Mouse (Mus musculus) forebrain, embryonic 10.5 days (tissue): Measurements from ENCODE around the gene Slc12a8. TPM values are rescaled to one million over a fixed set of nuclear protein-coding genes. Genes with fewer than 3 reads are reported as not detected.
"Not testable (repeated sequence)": the region's sequence is repeated elsewhere in the genome, so short reads cannot be mapped to it uniquely, and the experiment has no call there.

Experiments
- DNase-seq: peaks from one replicate; pipeline ENCODE4 v3.0.0-alpha.2; 2017; ENCODE audit warnings: low spot score; ENCODE audit errors: extremely low spot score
- H3K27ac ChIP-seq: fragments of 300-500 bp; sonication (generic); 2 replicates; pipeline ENCODE4 v1.5.1; 2016; ENCODE audit warnings: mild to moderate bottlenecking
- H3K27me3 ChIP-seq: fragments of 300-500 bp; sonication (generic); 2 replicates; pipeline ENCODE4 v1.6.1; 2016; ENCODE audit warnings: mild to moderate bottlenecking; ENCODE audit not compliant: poor library complexity, severe bottlenecking
- H3K36me3 ChIP-seq: fragments of 300-500 bp; sonication (generic); replicated peaks from 2 replicates; pipeline ENCODE4 v1.6.1; 2016; ENCODE audit warnings: mild to moderate bottlenecking, moderate library complexity
- H3K4me1 ChIP-seq: fragments of 300-500 bp; sonication (generic); 2 replicates; pipeline ENCODE4 v1.6.1; 2016
- H3K4me3 ChIP-seq: fragments of 300-500 bp; sonication (generic); 2 replicates; pipeline ENCODE4 v1.5.1; 2016; ENCODE audit warnings: mild to moderate bottlenecking, moderate library complexity
- H3K9me3 ChIP-seq: fragments of 300-500 bp; sonication (generic); 2 replicates; pipeline ENCODE4 v1.6.1; 2016; ENCODE audit warnings: mild to moderate bottlenecking, moderate library complexity
- WGBS: fragments of 180-500 bp; shearing (Covaris S2); methylation state at CpG from one replicate; pipeline ENCODE4 v1.1.7; 2016; 5-methylcytosine and 5-hydroxymethylcytosine counted together
- polyA plus RNA-seq: library from polyadenylated mRNA; unstranded; fragments of >200 nt; fragmentation: Nextera tagmentation; extraction: Ambion mirVana; gene quantifications from 2 replicates; pipeline ENCODE4 v1.2.1, GENCODE M21; 2016

The Slc12a8 gene
- polyA plus RNA-seq, result 0.77 and 1.1 TPM in 2 replicates

- H3K27ac ChIP-seq, result peak within 1 kb of the TSS; percentile 88
- H3K9me3 ChIP-seq, result no peaks in the 10 kb centered on the region
- no peaks in the 10 kb centered on the region for H3K36me3 ChIP-seq
- H3K4me3 ChIP-seq, result peak within 1 kb of the TSS; percentile 54
- peaks cover 13% of the 10 kb centered on the region for H3K27me3 ChIP-seq
- WGBS, result 3% methylated on average over 27 of the region's 27 CpGs
- peak; percentile 40 for DNase-seq
- peaks cover 23% of the 10 kb centered on the region for H3K4me1 ChIP-seq
Measured at GRCm38 (mm10) chr16:33516807-33517565, at the start of gene Slc12a8. TSS of gene Slc12a8 (plus strand) at chr16:33517328.

- Histone ChIP-seq H3K27me3 (no peaks in the 10 kb centered on the region), H3K27ac (0 out of 2 replicates have a peak overlapping the region, but pooled peaks have one; percentile 44), H3K4me1 (peaks cover 4% of the 10 kb centered on the region), H3K36me3 (peaks cover 45% of the 10 kb centered on the region), H3K4me3 (no peak overlapping the region), H3K9me3 (no peaks in the 10 kb centered on the region)
- 65% methylated on average over 6 of the region's 6 CpGs for WGBS
- DNase-seq, result no peak
Measured at GRCm38 (mm10) chr16:33467451-33467850, 49.7 kb upstream of the Slc12a8 start.

- Histone ChIP-seq H3K27me3 (no peaks in the 10 kb centered on the region), H3K4me1 (peaks cover 4% of the 10 kb centered on the region), H3K4me3 (no peak overlapping the region), H3K9me3 (no peaks in the 10 kb centered on the region), H3K36me3 (peaks cover 64% of the 10 kb centered on the region), H3K27ac (no peak overlapping the region)
- DNase-seq, result no peak
Measured at GRCm38 (mm10) chr16:33469973-33470372, 47.2 kb upstream of the Slc12a8 start.

GRCm38 (mm10) chr16:33474381-33474780, 42.7 kb upstream of the Slc12a8 start:
- Histone ChIP-seq H3K4me1 (no peaks in the 10 kb centered on the region), H3K27me3 (no peaks in the 10 kb centered on the region), H3K4me3 (no peak overlapping the region), H3K36me3 (peaks cover 82% of the 10 kb centered on the region), H3K27ac (no peak overlapping the region), H3K9me3 (no peaks in the 10 kb centered on the region)
- no peak for DNase-seq
- WGBS, result 96% methylated on average over 6 of the region's 6 CpGs

GRCm38 (mm10) chr16:33479926-33480325, 37.2 kb upstream of the Slc12a8 start:
- no peaks in the 10 kb centered on the region for H3K27me3 ChIP-seq
- H3K27ac ChIP-seq, result no peak overlapping the region
- peaks cover 83% of the 10 kb centered on the region for H3K36me3 ChIP-seq
- DNase-seq, result no peak
- no peak overlapping the region for H3K4me3 ChIP-seq
- no peaks in the 10 kb centered on the region for H3K4me1 ChIP-seq
- H3K9me3 ChIP-seq, result no peaks in the 10 kb centered on the region

GRCm38 (mm10) chr16:33481148-33481547, 36.0 kb upstream of the Slc12a8 start:
- Histone ChIP-seq H3K27ac (no peak overlapping the region), H3K4me3 (no peak overlapping the region), H3K36me3 (peaks cover 83% of the 10 kb centered on the region), H3K27me3 (no peaks in the 10 kb centered on the region), H3K9me3 (no peaks in the 10 kb centered on the region), H3K4me1 (no peaks in the 10 kb centered on the region)
- no peak for DNase-seq
- 93% methylated on average over 2 of the region's 2 CpGs for WGBS

GRCm38 (mm10) chr16:33482309-33482708, 34.8 kb upstream of the Slc12a8 start:
- H3K4me1 ChIP-seq, result no peaks in the 10 kb centered on the region
- H3K4me3 ChIP-seq, result no peak overlapping the region
- H3K36me3 ChIP-seq, result peaks cover 82% of the 10 kb centered on the region
- DNase-seq, result peak; percentile 6
- H3K27me3 ChIP-seq, result no peaks in the 10 kb centered on the region
- H3K9me3 ChIP-seq, result no peaks in the 10 kb centered on the region
- H3K27ac ChIP-seq, result no peak overlapping the region
- 94% methylated on average over 3 of the region's 3 CpGs for WGBS

- Histone ChIP-seq H3K4me1 (no peaks in the 10 kb centered on the region), H3K27me3 (no peaks in the 10 kb centered on the region), H3K27ac (no peak overlapping the region), H3K36me3 (peaks cover 80% of the 10 kb centered on the region), H3K4me3 (no peak overlapping the region), H3K9me3 (no peaks in the 10 kb centered on the region; the same call in 1 of the 2 replicates)
- DNase-seq, result no peak
- 94% methylated on average over 4 of the region's 4 CpGs for WGBS
Measured at GRCm38 (mm10) chr16:33487709-33488108, 29.4 kb upstream of the Slc12a8 start.

- 94% methylated on average over 4 of the region's 4 CpGs for WGBS
- H3K4me1 ChIP-seq, result no peaks in the 10 kb centered on the region
- H3K27ac ChIP-seq, result no peak overlapping the region
- no peaks in the 10 kb centered on the region; the same call in 1 of the 2 replicates for H3K9me3 ChIP-seq
- H3K4me3 ChIP-seq, result no peak overlapping the region
- no peak for DNase-seq
- no peaks in the 10 kb centered on the region for H3K27me3 ChIP-seq
- H3K36me3 ChIP-seq, result peaks cover 76% of the 10 kb centered on the region
Measured at GRCm38 (mm10) chr16:33494374-33494773, 22.8 kb upstream of the Slc12a8 start.

GRCm38 (mm10) chr16:33508082-33508481, 9.0 kb upstream of the Slc12a8 start:
- Histone ChIP-seq H3K27ac (no peak overlapping the region), H3K27me3 (no peaks in the 10 kb centered on the region), H3K9me3 (no peaks in the 10 kb centered on the region; the same call in 1 of the 2 replicates), H3K4me3 (no peak overlapping the region), H3K4me1 (no peaks in the 10 kb centered on the region), H3K36me3 (peaks cover 20% of the 10 kb centered on the region)
- WGBS, result 87% methylated on average over 4 of the region's 4 CpGs
- DNase-seq, result no peak

- not testable (repeated sequence) for H3K4me1 ChIP-seq, H3K27ac ChIP-seq, H3K4me3 ChIP-seq, H3K9me3 ChIP-seq, H3K27me3 ChIP-seq, DNase-seq
- H3K36me3 ChIP-seq, result peaks cover 12% of the 10 kb centered on the region
- WGBS, result 90% methylated on average over 2 of the region's 2 CpGs
Measured at GRCm38 (mm10) chr16:33509231-33509630, 7.9 kb upstream of the Slc12a8 start.

- H3K27ac ChIP-seq, DNase-seq, H3K4me3 ChIP-seq, H3K27me3 ChIP-seq, H3K4me1 ChIP-seq, H3K36me3 ChIP-seq, H3K9me3 ChIP-seq: not testable (repeated sequence)
- WGBS, result 90% methylated on average over 4 of the region's 4 CpGs
Measured at GRCm38 (mm10) chr16:33510856-33511255, 6.3 kb upstream of the Slc12a8 start.

GRCm38 (mm10) chr16:33512555-33512954, 4.6 kb upstream of the Slc12a8 start:
- 88% methylated on average over 6 of the region's 6 CpGs for WGBS
- Histone ChIP-seq H3K27ac (no peak overlapping the region), H3K4me1 (peaks cover 15% of the 10 kb centered on the region)

More at GRCm38 (mm10) chr16:33512555-33512954, 4.6 kb upstream of the Slc12a8 start:
- Histone ChIP-seq H3K9me3 (no peaks in the 10 kb centered on the region; the same call in 1 of the 2 replicates), H3K4me3 (no peak overlapping the region), H3K36me3 (no peaks in the 10 kb centered on the region), H3K27me3 (peaks cover 4% of the 10 kb centered on the region)
- no peak for DNase-seq
